Mouse (Mus musculus): ENCODE measurements around the gene Csrnp3. TPM values are rescaled to one million over a fixed set of nuclear protein-coding genes. Genes with fewer than 3 reads are reported as not detected.

Csrnp3 gene
- total and polyA plus RNA-seq, 3 experiments = 2.2 to 2.5 (median 2.3) TPM

GRCm38 (mm10) chr2:65818080-65818796, 27.3 kb upstream of the Csrnp3 start:
- in situ Hi-C loops (cut with MboI; ENCODE audit: low pct_ligation_motif_present, low pct_unique_long_range_greater_than_20kb, low sequenced_read_pairs) = no loop called here
- dilution Hi-C loops (cut with MboI; ENCODE audit: extremely low pct_ligation_motif_present, extremely low pct_unique_long_range_greater_than_20kb, low sequenced_read_pairs) = no loop called here
- Histone ChIP-seq H3K4me1 (ENCODE audit: control insufficient read depth in 1 of 2, insufficient read depth in 2 of 2) (peaks cover 0 to 4% of the 10 kb centered on the region in 2 experiments; a peak in 1 of 4 replicates), H3K4me2 (ENCODE audit: insufficient read depth, low read depth, poor library complexity, severe bottlenecking) (peak overlapping the region; percentile 1; the same call in 1 of the 2 replicates), H3K9me3 (replicated peaks; ENCODE audit: low read length) (no peaks in the 10 kb centered on the region), H3K27me3 (replicated peaks) (no peaks in the 10 kb centered on the region), H3K27ac (ENCODE audit: insufficient read depth, low read depth) (no peak overlapping the region), H3K79me2 (replicated peaks; ENCODE audit: control insufficient read depth, extremely low read depth, insufficient read depth, poor library complexity, severe bottlenecking) (no peaks in the 10 kb centered on the region), H3K4me3 (replicated peaks in 1 of 3; ENCODE audit: low read depth in 2 of 3, low read length in 2 of 3, poor library complexity in 1 of 3) (peak overlapping the region in 2 of 3 experiments; percentile 5 to 27), H3K9ac (ENCODE audit: insufficient read depth, low read depth) (0 out of 2 replicates have a peak overlapping the region, but pooled peaks have one; percentile 12), H3K36me3 (replicated peaks in 1 of 2; ENCODE audit: control insufficient read depth in 1 of 2, insufficient read depth in 1 of 2, low read length in 1 of 2) (no peaks in the 10 kb centered on the region)
- DNase-seq (ENCODE audit: extremely low read depth) = peak; percentile 84
- TF ChIP-seq POLR2AphosphoS2 (IDR thresholded peaks at IDR 0.05; ENCODE audit: low read depth, low read length) = no peak
- no peak for TF ChIP-seq E2F4 (IDR thresholded peaks at IDR 0.05; ENCODE audit: insufficient replicate concordance, low read depth, low read length)
- no peak for TF ChIP-seq NELFE (IDR thresholded peaks at IDR 0.05; ENCODE audit: low read depth, low read length)
- TF ChIP-seq ETS1 (conservative IDR thresholded peaks at IDR 0.05; ENCODE audit: low read depth, low read length) = peak; percentile 66
- TF ChIP-seq CHD1 (IDR thresholded peaks at IDR 0.05; ENCODE audit: low read depth, low read length) = no peak
- no peak for TF ChIP-seq ZNF384 (IDR thresholded peaks at IDR 0.05; ENCODE audit: low read depth, low read length)
- no peak for TF ChIP-seq MEF2A (IDR thresholded peaks at IDR 0.05; ENCODE audit: borderline replicate concordance, low read depth, low read length)
- no peak for TF ChIP-seq ZKSCAN1 (IDR thresholded peaks at IDR 0.05; ENCODE audit: borderline replicate concordance, low read depth, low read length)
- TF ChIP-seq TCF12 (IDR thresholded peaks at IDR 0.05; ENCODE audit: low read depth, low read length) = peak; percentile 35; the same call in 1 of the 2 replicates
- TF ChIP-seq TBP (conservative IDR thresholded peaks at IDR 0.05; ENCODE audit: low read depth, low read length) = no peak
- no peak for TF ChIP-seq KAT2A (IDR thresholded peaks at IDR 0.05; ENCODE audit: insufficient replicate concordance, low read length)
- TF ChIP-seq UBTF (IDR thresholded peaks at IDR 0.05; ENCODE audit: low read depth, low read length) = no peak
- TF ChIP-seq MAX (IDR thresholded peaks at IDR 0.05; ENCODE audit: low read length) = no peak
- no peak for TF ChIP-seq HCFC1 (IDR thresholded peaks at IDR 0.05; ENCODE audit: low read depth, low read length)
- TF ChIP-seq SMC3 (IDR thresholded peaks at IDR 0.05; ENCODE audit: low read depth, low read length) = no peak
- no peak for TF ChIP-seq IRF4 (IDR thresholded peaks at IDR 0.05; ENCODE audit: low read depth, low read length)
- no peak for TF ChIP-seq JUND (conservative IDR thresholded peaks at IDR 0.05; ENCODE audit: low read depth, low read length)
- TF ChIP-seq BHLHE40 (IDR thresholded peaks at IDR 0.05; ENCODE audit: low read depth, low read length) = peak; percentile 75
- TF ChIP-seq MYC (IDR thresholded peaks at IDR 0.05; ENCODE audit: low read depth, low read length) = no peak
- TF ChIP-seq GABPA (IDR thresholded peaks at IDR 0.05; ENCODE audit: insufficient replicate concordance, low read depth, low read length) = no peak
- no peak for TF ChIP-seq MAFK (IDR thresholded peaks at IDR 0.05; ENCODE audit: insufficient replicate concordance, low read length)
- TF ChIP-seq CTCF (conservative IDR thresholded peaks at IDR 0.05 in 1 of 2, IDR thresholded peaks at IDR 0.05 in 1 of 2; ENCODE audit: low read depth in 2 of 2, low read length in 2 of 2) = no peak
- no peak for TF ChIP-seq USF1 (IDR thresholded peaks at IDR 0.05; ENCODE audit: low read depth, low read length)
- no peak; the same call in 1 of the 2 replicates for TF ChIP-seq RAD21 (IDR thresholded peaks at IDR 0.05; ENCODE audit: low read depth, low read length)
- no peak for TF ChIP-seq PAX5 (IDR thresholded peaks at IDR 0.05; ENCODE audit: low read length)
- TF ChIP-seq USF2 (conservative IDR thresholded peaks at IDR 0.05; ENCODE audit: low read depth, low read length) = no peak
- peak; percentile 83 for TF ChIP-seq MXI1 (IDR thresholded peaks at IDR 0.05; ENCODE audit: low read depth, low read length)
- no peak for TF ChIP-seq CHD2 (IDR thresholded peaks at IDR 0.05; ENCODE audit: low read length)
- no peak for TF ChIP-seq JUN (IDR thresholded peaks at IDR 0.05; ENCODE audit: insufficient read depth, low read depth, low read length)
- no peak for TF ChIP-seq ZC3H11A (IDR thresholded peaks at IDR 0.05; ENCODE audit: low read depth, low read length)
- no peak for TF ChIP-seq ELF1 (IDR thresholded peaks at IDR 0.05; ENCODE audit: low read depth, low read length)
- TF ChIP-seq ZMIZ1 (IDR thresholded peaks at IDR 0.05; ENCODE audit: low read depth, low read length) = no peak
- no peak for TF ChIP-seq MAZ (IDR thresholded peaks at IDR 0.05; ENCODE audit: low read depth, low read length)
- TF ChIP-seq SIN3A (IDR thresholded peaks at IDR 0.05; ENCODE audit: low read length) = peak; percentile 24; the same call in 1 of the 2 replicates
- TF ChIP-seq POLR2A (IDR thresholded peaks at IDR 0.05; ENCODE audit: low read depth, low read length) = no peak
- TF ChIP-seq EP300 (IDR thresholded peaks at IDR 0.05; ENCODE audit: low read length) = peak; percentile 64
- TF ChIP-seq RCOR1 (conservative IDR thresholded peaks at IDR 0.05; ENCODE audit: low read depth, low read length) = no peak
- no peak for TF ChIP-seq NRF1 (IDR thresholded peaks at IDR 0.05; ENCODE audit: low read depth, low read length)

All from CH12.LX (cell line).